Mouse (Mus musculus): ENCODE results near the gene Plscr5. TPM values are rescaled to one million over a fixed set of nuclear protein-coding genes. Genes with fewer than 3 reads are reported as not detected.

Gene Plscr5
- polyA plus RNA-seq (2014; fragmentation: Illumina TruSeq; extraction: RNeasy Lipid Tissue Mini Kit (QIAGEN cat#74804); ENCODE audit: low replicate concordance), result not detected

GRCm38 (mm10) chr9:92192636-92193035 lies at the start of gene Plscr5:
Gene Plscr5 (plus strand): TSS chr9:92192936.

DNA sequence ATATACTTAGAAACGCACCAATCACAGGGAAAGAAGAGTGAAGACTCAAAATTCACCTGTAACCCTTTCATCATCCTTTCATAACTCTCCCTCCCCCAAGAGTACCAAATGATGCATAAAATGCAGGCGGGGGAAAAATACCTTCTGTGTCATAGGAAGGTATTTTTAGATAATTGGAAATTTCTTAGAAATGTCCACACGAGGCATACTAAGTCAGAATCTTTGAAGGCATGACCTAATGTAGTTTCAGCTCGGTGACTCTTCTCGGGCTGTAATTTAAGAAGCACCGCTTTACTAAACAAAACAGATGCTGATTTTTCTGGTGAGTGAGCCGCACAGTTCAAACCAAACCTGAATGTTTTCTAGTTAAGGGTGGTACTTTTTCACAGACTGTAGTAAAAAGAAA lies 56.7 kb downstream of the Plscr5 start, which contains the start of gene Plscr1:
Gene Plscr1 (plus strand): TSS at position 304 of the 406 bp plus-strand sequence.

Other genes with a start within 250 kb of the Plscr5 start
- 65.2 TPM for gene Plscr1, start 56.8 kb downstream of the Plscr5 start, polyA plus RNA-seq (2014; fragmentation: Illumina TruSeq; extraction: RNeasy Lipid Tissue Mini Kit (QIAGEN cat#74804); ENCODE audit: low replicate concordance)
- 11.5 TPM for gene Plscr2, start 82.7 kb downstream of the Plscr5 start, polyA plus RNA-seq (2014; fragmentation: Illumina TruSeq; extraction: RNeasy Lipid Tissue Mini Kit (QIAGEN cat#74804); ENCODE audit: low replicate concordance)
- not detected for gene 1700057G04Rik, start 116.4 kb downstream of the Plscr5 start, polyA plus RNA-seq (2014; fragmentation: Illumina TruSeq; extraction: RNeasy Lipid Tissue Mini Kit (QIAGEN cat#74804); ENCODE audit: low replicate concordance)

Data from small intestine, adult 10 weeks (tissue).